Mouse (Mus musculus) naive thymus-derived CD4-positive, alpha-beta T cell, adult 2 months (primary cell): ENCODE measurements around the gene Slc36a4.

ENCODE experiments used
- DNase-seq: peaks from one replicate; pipeline ENCODE4 v3.0.0-alpha.2; 2011; ENCODE audit warnings: low read depth

Slc36a4 gene

DNA sequence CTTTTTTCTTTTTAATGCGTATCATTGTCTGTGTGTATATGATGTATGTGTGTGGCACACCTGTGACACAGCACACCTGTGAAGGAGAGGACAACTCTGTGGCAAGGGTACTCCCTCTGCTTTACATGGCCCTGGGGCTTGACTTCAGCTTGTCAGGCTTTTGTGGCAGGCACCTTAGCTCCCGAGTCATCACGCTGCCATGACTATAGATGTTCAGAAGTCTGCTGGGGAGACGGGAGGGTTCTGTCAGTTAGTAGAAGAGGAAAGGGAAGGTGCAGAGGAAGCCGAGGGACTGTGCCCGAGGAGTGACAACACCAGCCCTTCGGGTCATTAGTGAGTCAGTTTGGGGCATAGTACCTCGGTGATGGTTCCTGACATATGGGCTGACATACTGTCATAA lies 13.0 kb downstream of the Slc36a4 start:
- DNase-seq = no peak

GRCm38 (mm10) chr9:15727168-15727567 lies 17.6 kb downstream of the Slc36a4 start:
- DNase-seq = no peak

- DNase-seq = no peak
Measured at GRCm38 (mm10) chr9:15731758-15732748, 22.5 kb downstream of the Slc36a4 start.

DNA sequence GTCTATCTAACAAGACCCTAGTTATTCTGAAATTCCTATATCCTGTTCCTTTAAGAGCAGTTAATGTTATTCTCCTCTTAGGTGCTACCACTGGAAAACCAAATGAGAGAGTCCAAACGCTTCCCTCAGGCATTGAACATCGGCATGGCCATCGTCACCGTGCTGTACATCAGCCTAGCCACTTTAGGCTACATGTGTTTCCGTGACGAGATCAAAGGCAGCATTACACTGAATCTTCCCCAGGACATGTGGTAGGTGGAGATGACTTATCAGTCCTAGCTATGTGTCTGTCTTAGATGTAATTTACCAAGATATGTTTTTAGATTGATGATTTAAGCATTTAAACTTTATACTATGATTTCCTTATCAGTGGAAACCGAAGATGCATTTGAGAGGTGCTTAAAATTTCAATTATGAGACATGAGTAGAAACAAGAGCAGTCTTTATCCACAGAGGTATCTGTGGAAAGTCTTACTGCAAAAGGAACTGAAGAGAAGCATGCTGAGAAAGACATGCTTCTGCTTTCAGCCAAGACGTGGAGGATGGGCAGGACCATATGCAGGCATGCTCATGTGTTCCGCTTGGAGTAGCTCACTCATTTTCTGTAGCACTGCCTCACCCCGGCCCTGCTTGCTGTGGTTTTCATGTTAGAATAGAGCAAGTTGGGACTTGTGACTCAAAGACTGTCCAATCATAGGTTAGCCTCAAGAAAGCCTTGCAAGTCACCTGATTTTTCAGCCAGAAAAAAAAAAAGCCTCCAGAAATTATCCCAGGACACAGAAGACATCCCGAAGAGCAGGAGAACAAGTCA lies 24.7 kb downstream of the Slc36a4 start:
- DNase-seq = no peak

- no peak for DNase-seq
Measured at GRCm38 (mm10) chr9:15734867-15735131, 25.3 kb downstream of the Slc36a4 start.

GRCm38 (mm10) chr9:15737522-15737921 lies 28.0 kb downstream of the Slc36a4 start:
- DNase-seq = no peak

DNA sequence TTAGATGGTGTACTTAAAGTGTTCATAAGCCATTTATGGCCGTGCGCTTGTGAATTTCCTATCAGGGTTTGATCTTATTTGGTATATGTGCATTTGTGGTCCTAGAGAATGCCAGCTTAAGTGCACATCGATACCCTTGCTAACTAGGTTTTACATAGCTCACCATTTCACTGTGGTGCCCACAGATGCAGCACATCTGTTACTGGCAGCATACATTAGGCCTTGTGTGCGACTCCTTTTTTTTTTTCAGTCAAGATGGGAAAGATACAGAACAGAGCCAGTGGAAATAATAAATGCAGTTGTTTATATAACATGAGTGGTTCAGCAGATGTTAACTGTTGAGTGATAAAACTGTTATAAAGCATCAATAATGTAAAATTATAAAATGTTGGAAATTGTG lies 31.9 kb downstream of the Slc36a4 start:
- no peak for DNase-seq

DNA sequence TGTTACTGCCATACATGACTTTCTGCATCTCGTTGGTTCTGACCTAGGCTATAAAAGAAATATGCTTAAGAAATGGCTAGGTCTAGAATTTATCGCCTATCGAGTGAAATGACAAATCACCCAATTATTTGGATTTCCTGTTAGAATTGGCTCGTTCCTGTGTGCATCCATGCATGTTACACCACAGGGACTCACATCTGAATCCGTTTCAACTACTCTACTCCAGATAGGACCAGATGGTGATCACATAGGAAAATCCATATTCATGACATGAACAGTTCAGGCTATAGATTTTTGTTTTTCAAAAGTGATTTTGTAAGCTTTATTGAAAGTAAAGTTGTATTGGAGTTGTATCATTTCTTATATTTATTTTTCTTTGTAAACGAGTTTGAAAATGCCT lies 32.4 kb downstream of the Slc36a4 start:
- DNase-seq = no peak

DNA sequence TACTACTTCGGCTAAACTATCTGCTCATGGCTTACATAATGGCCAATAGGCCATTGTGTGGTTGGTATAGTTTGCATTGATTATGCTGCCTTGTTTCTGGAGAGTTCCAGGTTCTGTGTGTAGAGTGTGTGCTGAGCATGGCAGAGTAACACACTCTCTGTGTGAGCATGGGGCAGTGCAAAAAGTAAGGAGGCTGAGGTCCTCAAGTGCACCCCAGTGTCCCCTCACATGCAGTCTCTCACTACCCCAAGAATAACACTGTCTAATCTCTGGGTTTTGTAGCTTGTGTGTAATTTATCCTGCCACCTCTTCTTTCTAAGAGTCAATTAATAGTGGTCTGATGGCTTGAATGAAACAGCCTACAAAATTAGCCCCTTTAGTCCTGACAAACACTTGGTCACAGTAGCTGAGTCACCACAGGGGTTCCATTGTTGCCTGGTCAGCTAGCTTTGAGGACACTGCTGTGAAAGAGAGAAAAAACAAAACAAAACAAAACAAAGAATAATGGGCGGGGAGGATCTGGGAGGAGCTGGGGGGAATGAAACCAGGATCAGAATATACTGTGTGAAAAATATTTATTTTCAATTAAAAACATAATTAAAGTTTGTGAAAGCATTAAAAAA lies 36.6 kb downstream of the Slc36a4 start:
- DNase-seq = no peak

GRCm38 (mm10) chr9:15746636-15747035 lies 37.1 kb downstream of the Slc36a4 start:
- DNase-seq = no peak

DNA sequence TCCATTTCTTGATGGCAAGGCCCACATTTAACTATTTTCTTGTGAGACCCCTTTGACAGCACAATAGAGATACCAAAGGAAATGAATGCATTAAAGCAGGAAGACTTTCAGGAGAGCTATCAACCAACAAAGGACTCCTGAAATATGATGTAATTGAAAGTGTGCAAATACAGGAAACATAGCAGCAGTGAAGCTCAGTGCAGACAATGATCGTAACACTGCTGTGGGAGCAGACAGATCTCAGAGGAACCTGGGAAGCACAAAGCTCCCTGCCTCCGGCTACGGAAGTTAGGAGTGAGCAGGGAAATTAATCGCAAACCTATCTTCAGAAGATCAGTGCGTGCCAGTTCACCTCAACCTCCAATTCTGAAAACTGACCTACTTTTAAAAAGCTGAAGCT lies 38.8 kb downstream of the Slc36a4 start:
- no peak for DNase-seq

DNA sequence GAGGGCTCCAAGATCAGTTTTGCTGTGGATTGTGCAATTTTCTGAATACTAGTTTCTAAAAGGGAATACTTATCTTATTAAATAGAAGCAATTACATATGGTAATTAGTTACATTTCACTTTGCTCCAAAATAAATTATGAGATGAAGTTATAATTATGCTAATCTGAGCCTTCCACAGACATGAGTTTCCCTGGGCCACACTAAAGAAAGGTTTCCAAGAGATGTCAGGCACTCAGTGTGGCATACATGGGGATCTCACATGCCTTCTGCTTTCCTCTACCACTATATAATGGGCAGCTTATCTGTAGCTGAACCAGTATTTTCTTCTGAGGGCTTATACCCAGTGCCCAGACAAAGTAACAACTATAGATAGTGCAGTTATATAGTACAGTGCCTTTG lies 49.8 kb downstream of the Slc36a4 start:
- no peak for DNase-seq

GRCm38 (mm10) chr9:15766379-15766778 lies 56.8 kb downstream of the Slc36a4 start:
- DNase-seq = no peak

DNA sequence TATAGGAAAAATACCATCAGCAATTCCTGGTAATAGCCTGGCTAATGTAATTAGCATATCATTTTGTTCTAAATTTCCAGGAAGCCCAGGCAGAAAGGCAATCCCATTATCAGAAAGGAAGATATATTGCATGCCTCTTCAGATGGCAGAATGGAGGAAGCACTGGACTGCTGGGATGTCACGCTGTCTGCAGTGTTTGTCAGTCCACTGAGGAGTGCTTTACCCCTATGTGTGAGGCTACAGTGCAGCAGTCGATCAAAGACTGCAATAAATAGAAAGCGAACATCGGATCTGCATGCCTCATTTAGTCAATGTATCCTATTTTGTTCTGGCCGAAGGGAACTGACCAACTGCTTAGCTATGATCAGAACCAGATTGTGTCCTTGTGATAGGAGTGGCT lies 57.3 kb downstream of the Slc36a4 start:
- no peak for DNase-seq

GRCm38 (mm10) chr9:15772766-15773165 lies 63.2 kb downstream of the Slc36a4 start:
- DNase-seq = no peak

GRCm38 (mm10) chr9:15773426-15773825 lies 63.9 kb downstream of the Slc36a4 start:
- DNase-seq = no peak

DNA sequence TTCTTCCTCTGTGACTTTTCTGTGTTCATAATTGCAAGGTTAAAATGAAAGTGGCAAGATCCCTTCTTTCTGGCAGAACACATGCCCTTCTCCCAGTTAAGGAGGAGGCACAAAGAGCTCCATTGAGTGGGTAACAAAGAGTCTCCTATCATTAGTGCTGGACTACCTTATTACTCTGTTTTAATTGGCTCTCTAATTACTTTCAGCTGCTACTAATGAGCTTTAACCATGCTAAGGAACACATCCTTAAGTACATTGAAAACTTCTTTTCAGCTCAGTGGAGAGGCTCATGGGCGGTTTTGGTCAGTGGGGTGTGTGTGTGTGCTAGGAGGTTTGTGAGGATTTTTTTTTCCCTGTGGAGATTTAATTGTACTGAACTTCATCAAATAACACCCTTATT lies 65.4 kb downstream of the Slc36a4 start:
- DNase-seq = no peak

DNA sequence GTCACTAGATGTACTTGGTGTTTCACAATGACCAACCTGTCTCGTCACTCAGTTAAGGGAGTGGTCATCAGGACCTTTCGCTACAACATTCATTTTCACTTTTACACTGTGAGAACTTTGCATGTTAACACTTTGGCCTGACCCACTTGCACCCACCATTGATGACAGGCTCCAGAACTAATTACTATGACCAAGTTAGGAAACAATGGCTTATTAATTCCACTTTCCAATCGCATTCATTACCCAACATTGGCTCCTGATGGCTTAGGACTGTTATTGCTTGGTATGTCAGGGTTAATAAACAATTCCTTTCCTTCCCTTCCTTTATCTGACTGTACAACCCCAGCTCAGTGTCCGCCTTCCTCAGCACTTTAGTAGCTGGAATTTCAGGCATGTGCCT lies 72.4 kb downstream of the Slc36a4 start:
- DNase-seq = no peak

- no peak for DNase-seq
Measured at GRCm38 (mm10) chr9:15786192-15786591, 76.7 kb downstream of the Slc36a4 start.

GRCm38 (mm10) chr9:15786610-15787009 lies 77.1 kb downstream of the Slc36a4 start:
- no peak for DNase-seq

GRCm38 (mm10) chr9:15792076-15792475 lies 82.5 kb downstream of the Slc36a4 start:
- no peak for DNase-seq
